Mouse (Mus musculus) midbrain, embryonic 10.5 days (tissue): ENCODE results near the gene Prmt3. TPM values are rescaled to one million over a fixed set of nuclear protein-coding genes. Genes with fewer than 3 reads are reported as not detected.
A peak's percentile ranks its signal among the peaks of the same experiment; 100 is the strongest.

Experiments
- DNase-seq: peaks from one replicate; pipeline ENCODE4 v3.0.0-alpha.2; 2017; ENCODE audit warnings: low spot score
- H3K27ac ChIP-seq: fragments of 300-500 bp; sonication (generic); replicated peaks from 2 replicates; pipeline ENCODE4 v1.5.1; 2016; ENCODE audit warnings: mild to moderate bottlenecking
- H3K27me3 ChIP-seq: fragments of 300-500 bp; sonication (generic); 2 replicates; pipeline ENCODE4 v1.6.1; 2016; ENCODE audit warnings: low read depth, mild to moderate bottlenecking; ENCODE audit not compliant: poor library complexity, severe bottlenecking
- H3K36me3 ChIP-seq: fragments of 300-500 bp; sonication (generic); 2 replicates; pipeline ENCODE4 v1.6.1; 2016; ENCODE audit warnings: mild to moderate bottlenecking, moderate library complexity
- H3K4me1 ChIP-seq: fragments of 300-500 bp; sonication (generic); 2 replicates; pipeline ENCODE4 v1.6.1; 2016
- H3K4me3 ChIP-seq: fragments of 300-500 bp; sonication (generic); 2 replicates; pipeline ENCODE4 v1.5.1; 2016; ENCODE audit warnings: mild to moderate bottlenecking, moderate library complexity
- H3K9me3 ChIP-seq: fragments of 300-500 bp; sonication (generic); replicated peaks from 2 replicates; pipeline ENCODE4 v1.6.1; 2016; ENCODE audit warnings: mild to moderate bottlenecking
- WGBS: fragments of 180-500 bp; shearing (Covaris S2); methylation state at CpG from one replicate; pipeline ENCODE4 v1.1.7; 2016; 5-methylcytosine and 5-hydroxymethylcytosine counted together
- polyA plus RNA-seq: library from polyadenylated mRNA; unstranded; fragments of >200 nt; fragmentation: Nextera tagmentation; extraction: Ambion mirVana; gene quantifications from 2 replicates; pipeline ENCODE4 v1.2.1, GENCODE M21; 2016

Prmt3 gene
- polyA plus RNA-seq, 1 experiment from 2014 or later: 81.2 TPM

DNA sequence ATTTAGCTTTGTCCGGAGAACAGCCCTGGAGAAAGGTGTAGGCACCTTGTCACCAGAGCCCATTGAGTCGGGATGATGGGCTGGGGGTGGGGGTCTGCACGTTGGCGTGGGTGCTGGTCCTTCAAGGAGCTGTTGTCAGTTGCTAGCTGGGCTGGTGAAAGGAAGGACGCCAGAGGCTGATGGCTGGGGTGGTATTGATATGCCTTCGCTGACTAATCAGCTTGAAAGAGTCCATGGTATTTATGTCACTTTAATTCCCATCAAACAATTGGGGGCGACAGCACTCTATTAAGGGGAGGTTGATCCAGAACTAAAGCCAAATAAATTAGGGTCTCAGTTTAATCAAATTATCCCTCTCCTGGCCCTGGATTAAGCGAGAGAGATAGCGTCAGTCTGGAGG lies 9.6 kb upstream of the Prmt3 start:
- Histone ChIP-seq H3K27ac (no peak overlapping the region), H3K4me1 (peaks cover 43% of the 10 kb centered on the region), H3K36me3 (0 out of 2 replicates have a peak, but pooled peaks cover 2% of the 10 kb centered on the region), H3K9me3 (no peaks in the 10 kb centered on the region; the same call in 1 of the 2 replicates), H3K4me3 (no peak overlapping the region), H3K27me3 (peaks cover 71% of the 10 kb centered on the region)
- DNase-seq: peak; percentile 69
- 34% methylated on average over 9 of the region's 9 CpGs for WGBS

DNA sequence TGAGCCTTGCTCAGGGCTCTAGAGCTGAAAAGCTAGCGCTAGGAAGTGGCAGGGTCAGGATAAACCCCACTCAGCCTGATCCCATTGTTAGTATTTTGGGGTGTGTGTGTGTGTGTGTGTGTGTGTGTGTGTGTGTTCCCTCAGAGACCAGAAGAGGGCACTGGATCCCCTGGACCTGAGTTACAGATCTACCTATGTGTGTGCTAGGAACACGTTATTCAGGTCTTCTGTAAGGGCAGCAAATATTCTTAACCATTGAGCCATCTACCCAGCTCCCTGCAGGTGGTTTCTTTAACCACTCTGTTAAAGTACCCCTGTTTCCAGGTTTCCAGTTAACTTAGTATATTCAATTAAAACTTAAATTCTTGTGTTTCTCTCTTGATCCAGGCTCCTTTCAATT lies 3.8 kb upstream of the Prmt3 start:
- Histone ChIP-seq H3K27ac (no peak overlapping the region), H3K9me3 (no peaks in the 10 kb centered on the region), H3K4me1 (peaks cover 45% of the 10 kb centered on the region), H3K4me3 (no peak overlapping the region), H3K27me3 (peaks cover 33% of the 10 kb centered on the region), H3K36me3 (0 out of 2 replicates have a peak, but pooled peaks cover 6% of the 10 kb centered on the region)
- no peak for DNase-seq
- 81% methylated on average over 2 of the region's 2 CpGs for WGBS

DNA sequence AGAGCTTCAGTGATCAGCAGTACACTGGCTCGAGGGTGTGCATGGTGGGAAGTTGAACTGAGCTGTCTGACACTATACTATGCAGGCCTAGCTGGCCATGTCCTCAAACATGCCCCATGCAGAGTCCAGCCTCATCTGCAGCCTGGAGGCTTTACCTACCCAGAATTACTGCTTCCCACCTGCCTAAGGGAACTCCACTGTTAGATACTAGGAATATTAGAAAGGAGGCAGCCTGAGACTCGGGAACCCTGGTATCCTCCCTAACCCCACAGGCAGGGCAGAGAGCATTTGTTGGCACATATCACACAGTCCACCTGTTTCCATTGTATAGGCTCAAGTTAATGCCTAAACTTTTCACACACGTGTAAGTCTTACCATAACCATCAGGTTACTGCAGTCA lies 561 bp upstream of the Prmt3 start:
- Histone ChIP-seq H3K27ac (peak overlapping the region; percentile 5; the same call in 1 of the 2 replicates), H3K27me3 (0 out of 2 replicates have a peak, but pooled peaks cover 11% of the 10 kb centered on the region), H3K4me1 (peaks cover 35% of the 10 kb centered on the region), H3K9me3 (no peaks in the 10 kb centered on the region), H3K36me3 (peaks cover 29% of the 10 kb centered on the region), H3K4me3 (no peak overlapping the region)
- DNase-seq: no peak
- 56% methylated on average over 3 of the region's 3 CpGs for WGBS

DNA sequence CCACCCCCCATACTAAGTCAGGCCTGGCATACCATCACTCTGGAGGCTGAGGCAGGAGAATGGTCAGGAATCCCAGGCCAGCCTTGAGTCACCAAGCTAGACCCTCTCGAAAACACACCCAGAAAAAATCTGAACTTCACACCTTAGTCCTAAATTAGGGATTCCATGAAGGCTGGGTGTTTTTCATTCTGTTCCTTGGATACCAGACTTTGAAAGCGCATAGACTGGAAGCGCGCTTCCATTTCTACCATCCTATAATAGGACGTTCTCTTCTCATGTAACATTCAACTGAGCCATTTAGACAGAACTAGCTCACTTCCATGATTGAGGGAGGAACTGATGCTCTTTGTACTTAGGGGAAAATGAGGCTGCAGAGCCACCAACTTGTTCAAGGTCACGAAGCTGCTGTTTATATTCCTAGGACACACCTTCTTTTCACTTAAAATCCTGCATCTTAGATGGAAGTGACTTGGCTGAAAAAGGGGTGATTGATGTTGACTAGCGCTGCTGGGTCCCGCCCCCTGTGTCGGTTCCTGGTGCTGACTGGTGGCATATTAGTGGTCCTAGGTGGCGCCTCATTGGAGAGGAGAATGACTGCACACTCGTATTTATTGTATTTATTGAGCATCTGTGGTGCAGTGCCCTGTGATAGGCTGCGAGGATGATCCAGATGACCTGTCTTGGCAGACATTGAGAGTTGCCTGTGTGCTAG lies 914 bp downstream of the Prmt3 start:
- H3K27me3 ChIP-seq: 0 out of 2 replicates have a peak, but pooled peaks cover 5% of the 10 kb centered on the region
- peak overlapping the region; percentile 77 for H3K4me3 ChIP-seq
- 83% methylated on average over 12 of the region's 12 CpGs for WGBS
- H3K9me3 ChIP-seq: no peaks in the 10 kb centered on the region
- no peak for DNase-seq
- peak overlapping the region; percentile 95 for H3K27ac ChIP-seq
- H3K4me1 ChIP-seq: peaks cover 32% of the 10 kb centered on the region
- H3K36me3 ChIP-seq: peaks cover 39% of the 10 kb centered on the region

DNA sequence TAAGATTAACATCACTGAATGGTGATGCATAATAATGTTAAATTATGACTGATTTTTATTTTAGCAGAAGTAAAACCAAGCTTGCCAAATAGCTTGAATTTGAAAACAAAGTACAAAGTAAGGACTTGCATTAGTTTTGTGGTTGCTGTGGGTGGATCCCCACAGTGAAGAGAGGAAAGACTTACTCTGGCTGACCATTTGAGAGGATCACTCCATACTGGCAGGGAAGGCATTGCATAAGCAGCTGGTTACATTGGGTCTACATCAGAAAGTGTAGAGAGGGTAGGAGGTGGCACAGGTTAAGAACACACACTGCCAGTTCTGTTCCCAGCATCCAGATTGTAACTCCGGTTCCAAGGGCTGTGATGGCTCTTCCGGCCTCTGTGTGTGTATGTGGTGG lies 4.9 kb downstream of the Prmt3 start:
- WGBS: 100% methylated on average over 2 of the region's 2 CpGs
- Histone ChIP-seq H3K27ac (no peak overlapping the region), H3K4me3 (no peak overlapping the region)

DNA sequence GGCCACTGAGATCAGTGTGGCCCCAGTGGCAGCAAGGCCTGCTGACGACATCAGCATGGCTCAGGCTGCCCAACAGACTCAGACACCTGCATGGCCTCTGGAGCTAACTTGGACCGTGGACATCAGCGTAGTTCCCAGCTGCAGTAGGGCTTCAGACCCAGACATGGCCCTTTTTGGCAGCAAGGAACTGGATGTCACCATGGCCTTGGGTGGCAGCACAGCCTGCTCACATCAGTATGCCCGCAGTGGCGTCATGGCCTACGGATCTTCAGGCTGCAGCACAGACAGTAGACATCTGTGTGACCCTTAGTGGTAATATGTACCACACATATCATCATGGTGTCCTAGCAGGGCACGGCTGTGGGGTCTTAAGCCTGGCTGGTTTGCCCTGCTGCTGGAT lies 7.0 kb downstream of the Prmt3 start:
- no peak overlapping the region for H3K27ac ChIP-seq
- WGBS: 93% methylated on average over 7 of the region's 7 CpGs
- DNase-seq: no peak
- H3K9me3 ChIP-seq: no peaks in the 10 kb centered on the region
- peaks cover 94% of the 10 kb centered on the region for H3K36me3 ChIP-seq
- no peaks in the 10 kb centered on the region for H3K27me3 ChIP-seq
- peaks cover 4% of the 10 kb centered on the region for H3K4me1 ChIP-seq
- no peak overlapping the region for H3K4me3 ChIP-seq

More for the DNA sequence above, 4.9 kb downstream of the Prmt3 start:
- H3K27me3 ChIP-seq: no peaks in the 10 kb centered on the region
- peaks cover 76% of the 10 kb centered on the region for H3K36me3 ChIP-seq
- no peak for DNase-seq
- H3K9me3 ChIP-seq: no peaks in the 10 kb centered on the region
- H3K4me1 ChIP-seq: peaks cover 24% of the 10 kb centered on the region

DNA sequence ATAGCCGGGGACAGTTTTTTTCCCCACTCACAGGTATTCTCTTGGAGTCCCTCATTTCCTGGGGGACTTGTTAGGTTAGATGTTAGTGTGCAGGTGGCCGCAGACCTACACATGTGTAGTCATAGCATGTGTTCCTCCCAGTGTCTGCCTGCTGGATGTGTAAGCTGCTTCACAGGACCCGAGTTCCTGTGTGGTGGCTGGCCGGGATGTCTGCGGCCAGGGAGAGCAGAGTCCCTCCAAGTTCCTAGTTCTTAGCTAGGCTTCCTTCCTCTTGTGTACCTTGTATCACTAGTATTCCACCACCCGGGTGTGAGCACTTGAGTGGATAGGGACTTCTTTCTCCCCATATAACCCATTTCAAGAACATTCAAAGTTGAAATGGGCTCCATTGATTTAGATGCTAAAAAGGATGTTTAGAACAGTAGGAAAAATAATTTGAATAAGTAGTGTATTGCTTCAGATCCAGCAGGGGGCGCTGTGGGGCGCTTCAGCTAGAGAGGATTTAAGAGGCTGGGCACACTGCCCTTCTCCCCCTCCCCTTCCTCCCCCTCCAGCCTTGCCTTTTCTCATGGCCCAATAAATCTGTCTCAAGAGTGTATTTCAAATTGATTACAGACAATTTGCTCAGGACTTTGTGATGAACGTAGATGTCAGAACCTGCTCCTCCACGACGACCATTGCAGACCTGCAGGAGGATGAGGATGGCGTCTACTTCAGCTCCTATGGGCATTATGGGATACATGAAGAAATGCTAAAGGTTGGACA lies 8.7 kb downstream of the Prmt3 start:
- DNase-seq: peak; percentile 64
- Histone ChIP-seq H3K36me3 (peaks cover 96% of the 10 kb centered on the region), H3K4me3 (no peak overlapping the region), H3K27ac (no peak overlapping the region), H3K4me1 (no peaks in the 10 kb centered on the region), H3K9me3 (no peaks in the 10 kb centered on the region), H3K27me3 (no peaks in the 10 kb centered on the region)
- WGBS: 68% methylated on average over 12 of the region's 12 CpGs

DNA sequence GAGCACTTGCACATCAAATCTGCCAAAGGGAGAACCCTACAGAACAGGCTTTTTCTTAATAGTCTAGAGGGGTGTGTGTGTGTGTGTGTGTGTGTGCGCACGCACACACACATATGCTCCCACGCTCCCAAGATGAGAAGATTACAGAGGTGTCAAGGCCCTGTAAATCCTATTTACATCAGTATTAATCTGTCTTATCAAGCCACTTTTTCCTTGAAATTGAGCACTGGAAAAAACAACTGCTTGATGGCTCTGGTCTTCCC lies 9.2 kb downstream of the Prmt3 start:
- no peaks in the 10 kb centered on the region for H3K27me3 ChIP-seq
- H3K4me1 ChIP-seq: no peaks in the 10 kb centered on the region
- H3K36me3 ChIP-seq: peaks cover 95% of the 10 kb centered on the region
- no peak for DNase-seq
- 95% methylated on average over 3 of the region's 3 CpGs for WGBS
- no peak overlapping the region for H3K4me3 ChIP-seq
- no peak overlapping the region for H3K27ac ChIP-seq
- no peaks in the 10 kb centered on the region for H3K9me3 ChIP-seq

DNA sequence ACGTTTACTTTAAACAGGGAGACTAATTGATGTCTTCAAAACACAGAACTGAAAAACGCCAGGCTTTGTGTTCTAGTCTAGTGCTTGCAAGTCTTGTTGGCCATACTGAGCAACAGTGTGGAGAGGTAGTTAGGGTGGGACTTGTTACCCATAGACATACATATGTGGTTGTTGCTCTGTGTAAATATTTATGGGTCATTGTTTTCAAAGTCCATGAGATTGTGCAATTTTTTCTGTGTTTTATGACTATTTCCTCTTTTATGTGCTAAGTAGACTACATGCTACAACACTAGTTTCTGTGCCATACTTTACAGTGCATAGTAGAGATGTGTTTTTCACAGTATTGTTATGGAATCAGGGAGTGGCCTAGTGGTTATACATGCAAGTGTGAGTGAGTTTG lies 16.2 kb downstream of the Prmt3 start:
- DNase-seq: no peak
- Histone ChIP-seq H3K36me3 (peaks cover 89% of the 10 kb centered on the region), H3K9me3 (no peaks in the 10 kb centered on the region), H3K27ac (no peak overlapping the region), H3K4me1 (no peaks in the 10 kb centered on the region), H3K27me3 (no peaks in the 10 kb centered on the region), H3K4me3 (no peak overlapping the region)
- WGBS: 93% methylated on average over 2 of the region's 2 CpGs

DNA sequence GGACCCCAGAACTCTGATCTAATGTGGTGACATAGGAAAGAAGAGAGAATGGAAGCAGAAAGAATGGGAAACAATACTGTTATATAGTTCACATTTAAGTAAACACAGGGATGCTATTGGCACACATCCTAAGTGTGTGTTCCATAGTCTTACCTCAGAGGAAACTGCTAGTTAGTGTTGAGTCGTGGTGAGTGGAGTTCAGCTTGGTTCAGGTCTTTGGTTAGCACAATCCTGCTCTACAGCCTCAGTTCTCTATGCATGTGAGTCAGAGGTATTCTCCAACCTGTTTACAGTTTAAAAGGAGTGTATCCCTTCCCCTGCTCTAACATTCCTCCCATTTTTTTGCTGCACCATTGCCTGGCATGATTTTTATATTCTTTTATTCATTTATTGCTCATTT lies 19.0 kb downstream of the Prmt3 start:
- no peaks in the 10 kb centered on the region for H3K4me1 ChIP-seq
- no peaks in the 10 kb centered on the region for H3K27me3 ChIP-seq
- no peak for DNase-seq
- H3K36me3 ChIP-seq: peaks cover 87% of the 10 kb centered on the region
- no peak overlapping the region for H3K4me3 ChIP-seq
- 68% methylated on average over 1 of the region's 1 CpGs for WGBS
- H3K27ac ChIP-seq: no peak overlapping the region
- H3K9me3 ChIP-seq: no peaks in the 10 kb centered on the region

DNA sequence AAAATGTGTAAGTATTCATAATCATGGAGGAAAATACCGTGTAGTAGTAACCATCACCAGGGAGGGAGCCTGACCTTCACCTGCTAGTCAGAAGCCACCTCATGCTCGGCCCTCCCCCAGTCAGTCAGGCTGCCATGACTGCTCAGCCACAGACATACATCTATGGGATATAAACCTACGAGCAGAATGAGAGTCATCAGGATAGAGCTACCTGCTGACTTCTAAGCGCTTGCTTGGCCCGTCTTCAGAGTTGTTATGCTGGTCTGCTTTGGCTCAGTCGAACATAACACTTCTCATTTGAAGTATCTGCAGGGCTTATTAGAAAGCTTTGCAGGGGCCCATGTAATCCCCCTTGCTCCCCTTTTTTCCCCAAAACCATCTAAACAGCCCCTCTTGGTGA lies 25.4 kb downstream of the Prmt3 start:
- Histone ChIP-seq H3K27ac (no peak overlapping the region), H3K4me1 (no peaks in the 10 kb centered on the region), H3K4me3 (no peak overlapping the region), H3K36me3 (peaks cover 70% of the 10 kb centered on the region), H3K27me3 (peaks cover 4% of the 10 kb centered on the region; the same call in 1 of the 2 replicates), H3K9me3 (no peaks in the 10 kb centered on the region)
- no peak for DNase-seq
- 92% methylated on average over 6 of the region's 6 CpGs for WGBS

DNA sequence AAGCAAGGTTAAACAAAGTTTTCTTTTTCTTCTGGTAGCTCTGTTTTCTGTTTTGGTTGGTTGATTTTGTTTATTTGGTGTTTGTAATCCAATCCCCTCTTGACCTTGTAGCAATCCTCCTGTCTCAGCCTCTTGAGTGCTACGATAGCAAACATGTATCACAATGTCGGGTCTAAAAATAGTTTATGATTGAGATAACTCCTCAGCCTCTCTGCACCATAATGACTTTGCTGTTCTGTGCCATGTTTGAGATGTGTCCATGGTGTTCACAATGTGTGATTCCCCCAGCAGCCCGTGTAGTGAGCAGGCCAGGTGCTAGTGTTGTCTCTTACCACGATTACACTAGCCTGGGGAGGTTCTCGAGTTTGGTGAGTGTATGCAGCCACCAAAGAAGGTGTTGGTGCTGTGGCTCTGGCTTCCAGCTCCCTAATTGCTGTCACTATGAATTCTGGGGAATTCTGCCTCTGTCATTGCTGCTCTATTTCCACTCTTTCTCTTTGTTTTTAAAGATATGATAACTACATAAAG lies 26.6 kb downstream of the Prmt3 start:
- 86% methylated on average over 5 of the region's 5 CpGs for WGBS
- H3K36me3 ChIP-seq: peaks cover 67% of the 10 kb centered on the region
- no peak for DNase-seq

DNA sequence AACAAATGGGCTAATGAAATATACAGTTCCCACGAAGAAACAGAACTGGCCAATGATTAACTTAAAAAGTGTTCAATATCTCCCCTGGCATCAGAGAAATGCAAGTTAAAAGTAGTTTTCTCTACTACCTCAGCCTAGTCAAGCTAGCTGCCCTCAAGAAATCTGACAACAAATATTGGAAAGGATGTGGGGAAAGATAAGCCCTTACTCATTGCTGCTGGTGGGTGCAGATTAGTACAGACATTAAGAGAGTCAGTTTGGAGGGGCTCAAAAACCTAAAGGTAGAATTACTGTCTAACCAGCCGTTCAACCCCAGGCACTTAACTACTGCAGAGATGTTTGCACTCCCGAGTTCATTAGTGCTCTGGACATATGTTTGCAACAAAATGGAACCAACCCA lies 27.5 kb downstream of the Prmt3 start:
- DNase-seq: no peak
- no peak overlapping the region for H3K4me3 ChIP-seq
- 90% methylated on average over 3 of the region's 3 CpGs for WGBS

More for the DNA sequence above, 26.6 kb downstream of the Prmt3 start:
- peaks cover 4% of the 10 kb centered on the region; the same call in 1 of the 2 replicates for H3K27me3 ChIP-seq
- H3K27ac ChIP-seq: no peak overlapping the region
- H3K4me1 ChIP-seq: peaks cover 5% of the 10 kb centered on the region
- H3K9me3 ChIP-seq: no peaks in the 10 kb centered on the region
- H3K4me3 ChIP-seq: no peak overlapping the region

More for the DNA sequence above, 27.5 kb downstream of the Prmt3 start:
- Histone ChIP-seq H3K27ac (no peak overlapping the region), H3K4me1 (peaks cover 11% of the 10 kb centered on the region), H3K36me3 (peaks cover 63% of the 10 kb centered on the region), H3K27me3 (peaks cover 4% of the 10 kb centered on the region; the same call in 1 of the 2 replicates), H3K9me3 (no peaks in the 10 kb centered on the region)
